Mouse (Mus musculus): ENCODE results near the gene Slc26a6.

DNA sequence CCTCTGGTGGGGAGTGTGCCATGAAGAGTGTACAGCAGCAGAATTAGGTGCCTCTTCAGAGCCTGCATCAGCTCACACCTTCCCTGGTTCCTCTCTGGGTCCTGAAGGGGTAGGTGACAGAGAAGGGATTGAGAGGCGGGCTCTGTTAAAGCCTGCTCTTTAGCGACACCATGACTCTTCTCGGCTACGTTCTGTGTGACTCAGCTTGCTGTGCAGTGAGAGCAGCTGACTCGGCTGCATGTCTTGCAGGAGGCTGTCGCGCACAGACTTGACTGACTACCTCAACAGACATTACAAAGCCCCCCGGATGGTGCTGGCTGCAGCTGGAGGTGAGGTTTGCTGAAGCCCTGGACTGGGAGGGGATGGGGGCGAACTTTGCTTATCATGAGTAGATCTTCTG lies 92.0 kb downstream of the Slc26a6 start:
- TF ChIP-seq POLR2A (IDR thresholded peaks at IDR 0.05; ENCODE audit: control insufficient read depth, extremely low read depth, insufficient read depth, low read length, poor library complexity) = no peak
- TF ChIP-seq CTCF (IDR thresholded peaks at IDR 0.05; ENCODE audit: borderline replicate concordance, control insufficient read depth, extremely low read depth, insufficient read depth, low read length, poor library complexity) = no peak
